Mouse (Mus musculus) spleen, postnatal 4 days (tissue): Measurements from ENCODE around the gene Zfp612.

Experiments used
- DNase-seq, 2 experiments: peaks; one replicate each; pipeline ENCODE4 v3.0.0; 2022; ENCODE audit warnings: low spot score in 2 of 2

The Zfp612 gene

DNA sequence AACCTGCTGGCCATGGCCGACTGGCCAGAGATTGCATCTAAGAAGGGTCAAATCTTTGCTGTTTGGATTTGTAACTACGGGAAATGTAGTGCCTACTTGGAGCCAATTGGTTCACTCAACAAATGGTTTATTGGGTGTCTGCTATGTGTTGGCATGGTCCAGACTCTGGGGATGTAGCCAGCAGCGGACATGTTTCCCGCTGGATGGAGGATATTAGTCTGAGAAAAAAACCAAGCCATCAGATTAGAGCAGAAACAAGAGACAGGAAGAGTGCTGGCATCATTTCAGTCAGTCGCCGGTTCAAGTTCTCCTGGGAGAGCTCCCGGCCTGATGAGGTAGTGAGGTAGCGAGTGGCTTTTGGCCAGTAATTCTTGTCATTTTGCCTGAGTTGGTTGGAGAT is 54.7 kb downstream of the Zfp612 start:
- DNase-seq = no peak

DNA sequence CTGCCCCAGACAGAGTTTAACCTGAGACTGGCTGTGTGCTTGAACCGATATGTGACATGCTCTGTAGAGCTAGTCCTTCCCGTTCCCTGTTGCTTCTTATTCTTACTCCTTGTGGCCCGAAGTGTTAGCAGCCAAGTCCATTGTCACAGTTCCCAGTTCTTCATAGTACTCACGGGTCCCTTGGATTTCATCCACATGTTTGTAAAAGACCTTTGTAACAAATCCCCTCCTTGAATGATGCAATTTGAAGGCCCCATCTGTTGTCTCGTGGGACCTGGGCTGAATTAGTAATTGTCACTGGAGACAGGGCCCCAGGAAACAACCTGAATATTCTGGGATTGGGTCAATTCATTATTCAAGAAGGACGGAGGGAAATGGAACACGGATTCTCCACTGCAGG is 56.0 kb downstream of the Zfp612 start:
- DNase-seq = no peak

- DNase-seq = no peak
These were observed 60.6 kb downstream of the Zfp612 start for GRCm38 (mm10) chr8:110140156-110140555.

DNA sequence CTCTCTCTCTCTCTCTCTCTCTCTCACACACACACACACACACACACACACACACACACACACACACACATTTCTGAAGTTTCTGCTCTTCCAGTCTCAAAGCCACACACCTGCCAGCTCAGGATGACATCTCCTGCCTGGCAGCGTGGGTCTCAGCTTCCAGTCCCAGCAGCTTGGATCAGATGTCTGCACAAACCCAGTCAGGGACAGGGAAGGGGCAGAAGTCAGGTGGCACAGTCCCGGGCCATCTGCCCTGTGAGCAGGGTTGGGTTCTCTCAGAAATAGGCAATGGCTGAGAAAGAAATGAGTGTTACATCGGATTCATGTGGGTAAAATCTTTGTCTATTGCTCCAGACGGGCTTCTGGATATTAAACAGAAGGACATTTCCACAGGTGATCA is 61.2 kb downstream of the Zfp612 start:
- DNase-seq = no peak
